Mouse (Mus musculus): Measurements from ENCODE around the gene Ostm1.

GRCm38 (mm10) chr10:42693482-42693881 is 109.9 kb downstream of the Ostm1 start:
- TF ChIP-seq EP300 (optimal IDR thresholded peaks at IDR 0.05) (no peak), CTCF (IDR thresholded peaks at IDR 0.05; ENCODE audit: low read depth) (0 out of 2 replicates have a peak, but pooled peaks have one; percentile 17)
